Mouse (Mus musculus): ENCODE results near the gene Olfr1254. TPM values are rescaled to one million over a fixed set of nuclear protein-coding genes. Genes with fewer than 3 reads are reported as not detected.

Olfr1254 gene
- polyA plus RNA-seq (2017; shearing (Covaris generic)), result not detected

DNA sequence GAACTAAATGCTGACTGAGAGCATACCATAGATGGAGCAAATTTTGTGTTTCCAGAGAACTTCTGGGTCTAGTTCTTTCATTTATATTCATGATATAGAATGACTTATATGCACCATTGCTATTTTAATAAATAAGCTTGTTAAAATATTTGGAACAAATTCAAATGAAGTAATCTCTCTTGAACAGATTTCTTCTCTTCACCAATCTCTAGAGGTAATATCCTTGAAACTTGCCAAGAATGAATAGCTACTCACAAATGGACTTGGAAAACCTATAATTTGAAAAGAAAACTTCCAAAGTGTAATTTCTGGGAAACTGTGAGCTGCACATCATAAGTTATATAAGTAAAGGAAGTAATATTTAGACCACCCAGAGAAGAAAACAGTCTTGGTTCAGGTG is at the start of gene Olfr1254:
Olfr1254 (minus strand) TSS at position 101 of the 400 bp plus-strand sequence.
- ATAC-seq, result no peak

DNA sequence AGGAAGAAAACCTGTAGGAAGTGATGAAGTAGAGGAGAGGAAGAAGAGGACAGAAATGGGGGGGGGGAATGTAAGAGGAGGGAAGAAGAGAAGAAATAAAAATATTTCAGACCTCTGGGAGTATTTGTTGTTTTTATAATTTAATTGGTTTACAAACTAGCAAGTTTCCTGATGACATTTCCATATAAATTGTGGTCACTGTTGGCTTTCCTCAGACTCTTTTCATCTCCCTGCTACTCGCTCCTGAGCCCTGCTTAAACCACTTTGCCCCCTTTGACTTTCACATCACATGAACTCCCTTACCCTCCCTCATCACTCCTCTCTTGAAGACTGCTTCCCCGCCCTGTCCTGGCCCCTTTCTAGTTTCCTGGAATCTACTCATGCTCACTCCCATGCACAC is 48.0 kb upstream of the Olfr1254 start, which contains the start of gene Olfr1256:
Olfr1256 (minus strand) TSS at position 101 of the 400 bp plus-strand sequence.
- no peak for ATAC-seq

DNA sequence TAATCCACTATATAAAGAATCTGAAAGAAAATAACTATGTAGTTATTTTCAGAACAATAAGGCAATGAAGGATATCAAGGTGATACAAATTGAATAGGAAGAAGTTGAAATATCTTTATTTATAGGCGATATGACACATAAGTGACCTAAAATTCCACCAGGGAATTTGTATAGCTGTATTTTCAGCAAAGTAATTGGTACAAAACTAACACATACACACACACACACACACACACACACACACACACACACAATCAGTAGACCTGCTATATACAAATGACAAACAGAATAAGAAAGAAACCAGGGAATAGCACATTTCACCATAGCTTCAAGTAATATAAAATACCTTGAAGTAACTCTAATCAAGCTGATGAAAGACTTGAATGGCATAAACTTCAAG is 26.8 kb upstream of the Olfr1254 start:
- ATAC-seq, result no peak

GRCm38 (mm10) chr2:89811751-89812150 is 18.3 kb upstream of the Olfr1254 start, which contains the start of gene Olfr1255:
Olfr1255 (plus strand) TSS chr2:89812051.
- no peak for ATAC-seq

GRCm38 (mm10) chr2:89810751-89811150 is 17.3 kb upstream of the Olfr1254 start:
- ATAC-seq, result no peak

DNA sequence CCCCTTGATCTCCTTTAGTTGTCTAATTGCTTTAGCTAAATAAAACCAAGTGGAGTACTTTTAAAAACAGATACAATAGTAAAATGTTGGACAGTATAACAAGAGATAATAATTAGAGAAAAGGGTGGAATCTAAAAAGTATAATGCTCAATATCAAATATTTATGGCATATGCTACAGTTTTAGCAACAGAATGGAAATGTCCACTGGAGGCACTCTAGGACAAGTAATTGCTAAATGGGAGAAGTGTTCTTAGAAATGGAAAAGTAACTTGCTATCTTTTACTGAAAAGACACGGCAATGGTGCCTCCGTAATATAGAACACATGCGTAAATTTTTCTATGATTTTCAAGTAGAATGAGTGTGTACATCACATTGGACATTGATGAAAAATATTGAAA is 6.2 kb upstream of the Olfr1254 start:
- ATAC-seq, result no peak

DNA sequence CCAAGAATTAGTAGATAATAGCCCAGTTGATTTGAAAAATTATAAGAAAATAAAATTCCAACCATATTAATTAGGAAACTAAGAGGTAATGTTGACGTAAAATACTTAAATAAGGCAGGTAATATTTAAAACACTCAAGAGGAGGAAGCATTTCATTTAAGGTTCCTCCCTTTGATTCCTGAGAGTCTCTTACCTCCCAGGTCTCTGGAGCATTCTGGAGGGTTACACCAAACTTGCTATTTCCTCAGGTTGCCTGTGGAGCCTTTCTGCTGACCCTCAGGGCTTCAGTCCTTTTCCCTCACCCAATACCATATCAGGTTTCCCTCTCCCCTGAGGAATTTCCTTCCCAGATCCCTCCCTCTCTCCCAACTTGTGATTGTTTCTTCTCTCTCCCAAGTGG is 36.4 kb downstream of the Olfr1254 start, which contains the start of gene Olfr1253:
Olfr1253 (minus strand) TSS at position 101 of the 400 bp plus-strand sequence.
- no peak for ATAC-seq

Other genes starting within 250 kb of the Olfr1254 start
- not detected for gene Olfr1245, start 215.2 kb downstream of the Olfr1254 start, polyA plus RNA-seq (2017; shearing (Covaris generic))
- gene Olfr1246, start 200.5 kb downstream of the Olfr1254 start, polyA plus RNA-seq (2017; shearing (Covaris generic)), result not detected
- under 1 TPM in 1 of 2 experiments, not detected in 1; 0.18 TPM for gene Olfr1247, start 179.5 kb downstream of the Olfr1254 start, polyA plus RNA-seq (2017; shearing (Covaris generic))
- not detected for gene Olfr1248, start 175.4 kb downstream of the Olfr1254 start, polyA plus RNA-seq (2017; shearing (Covaris generic))
- not detected for gene Olfr1249, start 158.6 kb downstream of the Olfr1254 start, polyA plus RNA-seq (2017; shearing (Covaris generic))
- gene Olfr1250, start 132.2 kb downstream of the Olfr1254 start, polyA plus RNA-seq (2017; shearing (Covaris generic)), result not detected
- not detected for gene Olfr1251, start 121.7 kb downstream of the Olfr1254 start, polyA plus RNA-seq (2017; shearing (Covaris generic))
- not detected for gene Olfr1252, start 68.6 kb downstream of the Olfr1254 start, polyA plus RNA-seq (2017; shearing (Covaris generic))
- not detected for gene Olfr1253, start 36.5 kb downstream of the Olfr1254 start, polyA plus RNA-seq (2017; shearing (Covaris generic))
- not detected for gene Olfr1255, start 18.4 kb upstream of the Olfr1254 start, polyA plus RNA-seq (2017; shearing (Covaris generic))
- gene Olfr1256, start 47.9 kb upstream of the Olfr1254 start, polyA plus RNA-seq (2017; shearing (Covaris generic)), result not detected
- not detected for gene Olfr48, start 54.6 kb upstream of the Olfr1254 start, polyA plus RNA-seq (2017; shearing (Covaris generic))
- gene Olfr1257, start 84.8 kb upstream of the Olfr1254 start, polyA plus RNA-seq (2017; shearing (Covaris generic)), result not detected
- gene Olfr1258, start 133.7 kb upstream of the Olfr1254 start, polyA plus RNA-seq (2017; shearing (Covaris generic)), result not detected
- not detected for gene Olfr1259, start 155.0 kb upstream of the Olfr1254 start, polyA plus RNA-seq (2017; shearing (Covaris generic))
- not detected for gene Olfr1260, start 180.7 kb upstream of the Olfr1254 start, polyA plus RNA-seq (2017; shearing (Covaris generic))
- not detected for gene Olfr1261, start 197.6 kb upstream of the Olfr1254 start, polyA plus RNA-seq (2017; shearing (Covaris generic))
- gene Olfr1262, start 206.5 kb upstream of the Olfr1254 start, polyA plus RNA-seq (2017; shearing (Covaris generic)), result not detected
- not detected for gene Olfr1263, start 218.5 kb upstream of the Olfr1254 start, polyA plus RNA-seq (2017; shearing (Covaris generic))
- gene Olfr1264, start 232.0 kb upstream of the Olfr1254 start, polyA plus RNA-seq (2017; shearing (Covaris generic)), result under 1 TPM in 1 of 2 experiments, not detected in 1; 0.08 TPM
- not detected for gene Olfr1265, start 241.7 kb upstream of the Olfr1254 start, polyA plus RNA-seq (2017; shearing (Covaris generic))

Data from activated CD4-positive, CD25-positive, alpha-beta regulatory T cell, adult 4 months (primary cell).